Mouse (Mus musculus): Measurements from ENCODE around the gene Eif2ak1. TPM values are rescaled to one million over a fixed set of nuclear protein-coding genes. Genes with fewer than 3 reads are reported as not detected.
"Not testable (repeated sequence)": the region's sequence is repeated elsewhere in the genome, so short reads cannot be mapped to it uniquely, and the experiment has no call there.

Gene Eif2ak1
- 10 to 100 TPM; 26.2 to 26.3 TPM for total RNA-seq (2021)
- long read RNA-seq, experiment 1, full-length matches to known transcripts = 85 of 104 reads
- long read RNA-seq, experiment 1, partial matches to known transcripts = 2 of 104 reads
- long read RNA-seq, experiment 1, other reads (novel, unspliced or antisense) = 17 of 104 reads
- long read RNA-seq, experiment 2, full-length matches to known transcripts = 58 of 70 reads
- long read RNA-seq, experiment 2, partial matches to known transcripts = 1 of 70 reads
- long read RNA-seq, experiment 2, other reads (novel, unspliced or antisense) = 11 of 70 reads

- TF ChIP-seq CTCF (IDR thresholded peaks at IDR 0.05) = peak; percentile 55
- peak; percentile 95 for DNase-seq
- H3K4me3 ChIP-seq = peak within 1 kb of the TSS; percentile 94
- H3K27ac ChIP-seq = peak within 1 kb of the TSS; percentile 91
- intact Hi-C loops (cut with DNase I) = no loop called here
These were observed at the start of gene Eif2ak1 for GRCm38 (mm10) chr5:143817116-143817930. Gene Eif2ak1 (plus strand): TSS chr5:143817788.

GRCm38 (mm10) chr5:143781951-143782350 is 35.6 kb upstream of the Eif2ak1 start:
- no peak for TF ChIP-seq CTCF (IDR thresholded peaks at IDR 0.05)
- intact Hi-C loops (cut with DNase I) = no loop called here
- no peak for DNase-seq
- Histone ChIP-seq H3K27ac (no peak overlapping the region), H3K4me3 (no peak overlapping the region)

- intact Hi-C loops (cut with DNase I) = no loop called here
- no peak for DNase-seq
- no peak overlapping the region for H3K4me3 ChIP-seq
- H3K27ac ChIP-seq = no peak overlapping the region
- TF ChIP-seq CTCF (IDR thresholded peaks at IDR 0.05) = no peak
These were observed 32.2 kb upstream of the Eif2ak1 start for GRCm38 (mm10) chr5:143785391-143785790.

GRCm38 (mm10) chr5:143801216-143801615 is 16.4 kb upstream of the Eif2ak1 start:
- H3K4me3 ChIP-seq; DNase-seq; intact Hi-C loops (cut with DNase I); H3K27ac ChIP-seq: not testable (repeated sequence)

GRCm38 (mm10) chr5:143804056-143804765 is 13.4 kb upstream of the Eif2ak1 start:
- intact Hi-C loops (cut with DNase I) = no loop called here
- DNase-seq = no peak
- H3K27ac ChIP-seq = no peak overlapping the region
- no peak for TF ChIP-seq CTCF (IDR thresholded peaks at IDR 0.05)
- H3K4me3 ChIP-seq = no peak overlapping the region

GRCm38 (mm10) chr5:143807268-143807667 is 10.3 kb upstream of the Eif2ak1 start:
- TF ChIP-seq CTCF (IDR thresholded peaks at IDR 0.05) = no peak
- DNase-seq = no peak
- intact Hi-C loops (cut with DNase I) = no loop called here
- Histone ChIP-seq H3K27ac (no peak overlapping the region), H3K4me3 (no peak overlapping the region)

GRCm38 (mm10) chr5:143809421-143810090 is 8.0 kb upstream of the Eif2ak1 start:
- no peak for TF ChIP-seq CTCF (IDR thresholded peaks at IDR 0.05)
- intact Hi-C loops (cut with DNase I) = no loop called here
- no peak overlapping the region for H3K4me3 ChIP-seq
- no peak for DNase-seq
- no peak overlapping the region for H3K27ac ChIP-seq

- Histone ChIP-seq H3K4me3 (no peak overlapping the region), H3K27ac (no peak overlapping the region)
- intact Hi-C loops (cut with DNase I) = no loop called here
- no peak for TF ChIP-seq CTCF (IDR thresholded peaks at IDR 0.05)
- no peak for DNase-seq
These were observed 5.9 kb upstream of the Eif2ak1 start for GRCm38 (mm10) chr5:143811653-143812052.

GRCm38 (mm10) chr5:143814626-143815025 is 3.0 kb upstream of the Eif2ak1 start:
- no peak for DNase-seq
- no peak overlapping the region for H3K27ac ChIP-seq
- TF ChIP-seq CTCF (IDR thresholded peaks at IDR 0.05) = no peak
- intact Hi-C loops (cut with DNase I) = no loop called here
- no peak overlapping the region for H3K4me3 ChIP-seq

GRCm38 (mm10) chr5:143817931-143818311 is 333 bp downstream of the Eif2ak1 start:
- no peak for DNase-seq
- intact Hi-C loops (cut with DNase I) = no loop called here
- H3K27ac ChIP-seq = peak overlapping the region; percentile 91
- H3K4me3 ChIP-seq = peak overlapping the region; percentile 94
- no peak for TF ChIP-seq CTCF (IDR thresholded peaks at IDR 0.05)

GRCm38 (mm10) chr5:143818461-143818860 is 873 bp downstream of the Eif2ak1 start:
- no peak for DNase-seq
- Histone ChIP-seq H3K27ac (peak overlapping the region; percentile 91), H3K4me3 (peak overlapping the region; percentile 94)
- no peak for TF ChIP-seq CTCF (IDR thresholded peaks at IDR 0.05)
- intact Hi-C loops (cut with DNase I) = no loop called here

- DNase-seq = no peak
- no peak for TF ChIP-seq CTCF (IDR thresholded peaks at IDR 0.05)
- Histone ChIP-seq H3K27ac (no peak overlapping the region), H3K4me3 (peak overlapping the region; percentile 94)
- intact Hi-C loops (cut with DNase I) = no loop called here
These were observed 1.4 kb downstream of the Eif2ak1 start for GRCm38 (mm10) chr5:143818949-143819348.

Data from gastrocnemius, adult 2 months (tissue).